Mouse (Mus musculus): Measurements from ENCODE around the gene Ninj1.

Ninj1 gene

DNA sequence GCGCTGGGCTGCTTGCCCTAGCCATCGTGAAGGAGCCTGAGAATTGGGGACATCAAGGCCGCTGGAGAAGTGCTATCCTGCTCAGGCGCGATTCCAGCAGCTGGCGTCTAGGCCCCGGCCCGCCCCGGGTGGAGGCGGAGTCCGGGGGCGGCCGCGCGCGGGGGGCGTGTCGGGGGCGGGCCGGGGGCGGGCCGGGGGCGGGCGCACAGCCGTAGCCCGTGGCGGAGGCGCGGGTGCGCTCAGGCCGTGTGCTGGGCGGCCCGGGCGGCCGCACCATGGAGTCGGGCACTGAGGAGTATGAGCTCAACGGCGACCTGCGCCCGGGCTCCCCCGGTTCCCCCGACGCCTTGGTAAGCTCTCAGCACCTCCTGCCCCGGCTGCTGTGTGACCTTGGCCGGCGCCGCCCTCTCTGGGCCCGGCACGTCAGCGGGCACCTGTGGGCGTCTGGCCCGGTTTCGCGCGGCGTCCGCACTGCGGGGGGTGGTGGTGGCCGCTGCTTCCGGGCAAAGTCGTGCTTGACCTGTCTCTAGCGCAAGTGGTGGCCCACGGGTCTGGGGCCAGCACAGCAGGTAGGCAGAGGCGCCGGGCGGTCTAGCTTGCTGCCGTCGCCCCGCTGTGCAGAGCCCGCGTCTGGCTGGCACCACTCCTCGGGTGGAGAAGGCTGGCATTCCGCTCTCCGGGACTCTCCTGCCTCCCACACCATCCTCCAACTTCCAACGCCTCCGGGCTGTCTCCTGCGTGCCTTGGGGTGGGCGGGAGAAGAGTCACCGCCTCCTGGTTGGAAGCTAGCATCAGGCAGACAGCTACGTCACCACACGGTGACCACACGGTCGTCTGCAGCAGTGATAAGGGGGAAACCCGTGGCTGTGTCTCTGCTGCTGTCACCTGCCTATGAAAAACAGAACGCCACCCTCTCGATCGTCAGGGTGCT lies at the start of gene Ninj1:
Gene Ninj1, plus strand, starts transcription at position 198 of the 931 bp plus-strand sequence.
- in situ Hi-C loops (cut with MboI, MseI) = no loop called here

DNA sequence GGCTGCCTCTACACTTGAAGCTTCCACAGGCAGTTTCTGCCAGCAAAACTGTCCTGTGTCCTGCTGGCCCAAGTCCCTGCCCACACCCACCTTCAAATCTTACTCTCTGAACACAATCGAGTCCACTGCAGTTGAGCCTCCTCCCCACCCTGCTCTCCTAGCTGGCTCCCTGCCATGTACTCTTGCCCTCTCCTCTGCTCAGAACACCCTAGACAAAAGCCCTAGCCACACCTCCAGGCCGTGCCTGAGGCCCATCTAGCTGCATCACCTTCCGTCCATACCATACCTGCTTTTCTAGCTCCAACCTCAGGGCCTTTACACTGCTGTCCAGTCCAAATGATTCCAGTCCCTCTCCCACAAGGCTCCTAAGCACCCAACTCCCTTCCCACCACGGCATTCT lies 46.7 kb upstream of the Ninj1 start:
- in situ Hi-C loops (cut with MboI, MseI) = no loop called here

DNA sequence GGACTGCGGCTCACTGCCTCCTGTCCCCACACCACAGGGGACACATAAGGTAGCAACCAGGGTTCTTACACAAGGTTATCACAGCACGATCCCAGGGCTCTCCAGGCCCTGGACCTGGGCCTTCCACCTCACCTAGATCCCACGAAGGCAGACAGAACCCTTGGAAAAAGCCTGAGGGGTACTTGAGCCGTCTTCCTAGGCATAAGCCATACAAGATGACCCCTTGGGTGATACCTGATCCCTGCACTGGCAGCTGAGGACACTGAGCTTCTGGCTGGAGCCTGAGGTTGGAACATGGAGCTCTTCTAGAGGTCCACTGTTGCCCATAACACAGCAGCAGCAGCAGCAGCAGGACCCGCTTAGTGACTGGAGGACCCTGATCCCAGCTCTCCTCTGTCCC lies 44.9 kb upstream of the Ninj1 start:
- in situ Hi-C loops (cut with MboI, MseI) = no loop called here

DNA sequence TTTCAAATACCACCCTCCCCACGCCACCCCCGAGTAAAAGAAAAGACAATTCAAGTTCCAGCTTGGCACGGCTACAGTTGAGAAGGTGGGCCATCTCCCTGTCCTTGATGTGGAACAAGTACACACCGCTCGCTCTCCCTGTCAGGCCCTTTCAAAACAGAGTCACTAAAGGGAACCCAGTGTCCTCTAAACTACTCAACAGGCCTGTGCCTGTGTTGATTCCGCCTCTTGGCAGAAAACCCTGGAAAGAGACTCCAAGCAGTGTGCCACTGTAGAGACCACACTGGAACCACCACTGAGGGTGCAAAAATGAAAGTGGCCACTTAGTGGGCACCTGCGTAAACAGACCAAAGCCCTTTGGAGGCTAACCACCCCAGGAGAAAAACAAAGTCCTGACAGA lies 44.0 kb upstream of the Ninj1 start:
- in situ Hi-C loops (cut with MboI, MseI) = no loop called here

DNA sequence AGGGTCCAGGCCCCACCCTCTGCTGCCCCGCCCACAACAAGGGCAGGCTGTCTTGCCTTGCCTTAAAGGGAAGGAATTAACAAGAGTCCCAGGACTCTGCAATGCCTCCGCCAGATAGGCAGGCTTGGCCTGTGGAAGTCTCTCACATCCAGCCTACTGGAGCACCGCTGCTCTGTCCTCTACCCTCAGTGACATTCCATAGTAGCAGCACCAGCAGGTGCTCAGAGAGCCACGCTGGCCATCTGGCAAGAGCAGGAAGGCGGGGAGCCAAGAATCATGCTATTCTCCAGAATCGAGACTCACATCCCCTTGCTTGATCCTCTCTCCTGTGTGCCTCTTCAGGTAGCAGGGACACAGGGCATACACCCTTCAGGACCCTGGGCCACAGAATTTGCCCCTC lies 42.8 kb upstream of the Ninj1 start:
- in situ Hi-C loops (cut with MboI, MseI) = no loop called here

DNA sequence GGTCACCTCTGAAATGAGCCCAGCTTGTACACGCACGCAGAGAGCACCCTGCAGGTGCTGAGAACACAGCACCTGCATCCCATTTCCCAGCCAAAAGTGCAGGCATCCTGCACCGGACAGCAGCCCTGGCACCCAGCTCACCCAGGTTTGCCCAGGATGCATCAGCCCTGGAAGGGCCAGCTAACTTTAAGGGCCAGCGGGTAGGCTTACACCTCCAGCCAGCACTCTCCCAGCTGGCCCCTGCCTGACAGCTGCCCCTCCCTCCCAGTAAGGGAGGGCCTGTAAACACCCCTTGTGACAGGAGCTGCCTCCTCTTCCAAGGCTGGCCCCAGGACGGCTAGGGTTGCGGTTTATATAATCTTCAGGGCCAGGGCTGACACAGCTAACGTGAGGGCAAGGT lies 41.9 kb upstream of the Ninj1 start:
- in situ Hi-C loops (cut with MboI, MseI) = no loop called here

DNA sequence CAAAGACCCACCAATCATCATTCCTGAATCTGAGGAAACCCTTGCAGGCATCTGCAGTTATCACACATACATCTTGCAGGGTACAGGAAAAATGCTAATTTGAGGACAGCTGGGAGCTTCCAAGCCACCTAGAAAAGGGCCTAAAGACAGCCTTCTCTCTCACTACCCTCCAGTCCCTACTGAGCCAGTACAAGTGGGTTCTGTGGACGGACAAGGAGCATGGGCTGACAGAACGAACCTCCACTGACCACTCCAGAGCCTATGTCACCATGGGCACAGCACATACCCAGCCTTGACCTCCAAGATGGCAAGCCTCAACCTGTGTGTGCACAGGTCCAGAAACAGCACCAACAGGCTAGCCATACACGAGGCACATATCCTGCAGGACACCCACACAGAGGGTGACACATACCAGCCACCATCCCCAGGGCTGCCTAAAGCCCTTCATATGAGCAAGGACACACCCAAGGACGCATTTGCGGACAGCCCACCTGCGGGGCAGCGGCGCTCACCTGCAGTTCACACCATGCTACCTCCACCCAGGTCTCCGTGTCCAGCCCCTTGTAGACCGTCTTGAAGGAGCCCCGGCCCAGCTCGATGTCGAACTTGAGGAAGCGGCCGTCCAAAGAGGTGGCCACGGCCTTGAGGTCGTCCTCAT lies 41.1 kb upstream of the Ninj1 start:
- in situ Hi-C loops (cut with MboI, MseI) = no loop called here

DNA sequence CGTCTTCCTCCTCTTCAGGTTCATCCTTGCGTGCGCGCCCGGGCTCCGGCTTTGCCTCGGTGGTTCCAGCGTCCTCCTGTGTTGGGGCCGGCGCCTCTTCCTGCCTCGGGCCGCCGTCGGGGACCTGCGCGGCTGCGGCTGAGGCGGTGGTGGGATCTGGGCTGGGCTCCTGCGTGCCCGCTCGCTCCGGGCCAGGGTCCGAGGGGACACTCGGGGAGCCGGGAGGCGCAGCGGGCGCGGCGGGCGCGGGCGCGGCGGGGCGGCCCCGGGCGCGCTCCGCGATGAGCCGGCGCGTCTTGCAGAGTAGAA lies 40.6 kb upstream of the Ninj1 start:
- in situ Hi-C loops (cut with MboI, MseI) = no loop called here

DNA sequence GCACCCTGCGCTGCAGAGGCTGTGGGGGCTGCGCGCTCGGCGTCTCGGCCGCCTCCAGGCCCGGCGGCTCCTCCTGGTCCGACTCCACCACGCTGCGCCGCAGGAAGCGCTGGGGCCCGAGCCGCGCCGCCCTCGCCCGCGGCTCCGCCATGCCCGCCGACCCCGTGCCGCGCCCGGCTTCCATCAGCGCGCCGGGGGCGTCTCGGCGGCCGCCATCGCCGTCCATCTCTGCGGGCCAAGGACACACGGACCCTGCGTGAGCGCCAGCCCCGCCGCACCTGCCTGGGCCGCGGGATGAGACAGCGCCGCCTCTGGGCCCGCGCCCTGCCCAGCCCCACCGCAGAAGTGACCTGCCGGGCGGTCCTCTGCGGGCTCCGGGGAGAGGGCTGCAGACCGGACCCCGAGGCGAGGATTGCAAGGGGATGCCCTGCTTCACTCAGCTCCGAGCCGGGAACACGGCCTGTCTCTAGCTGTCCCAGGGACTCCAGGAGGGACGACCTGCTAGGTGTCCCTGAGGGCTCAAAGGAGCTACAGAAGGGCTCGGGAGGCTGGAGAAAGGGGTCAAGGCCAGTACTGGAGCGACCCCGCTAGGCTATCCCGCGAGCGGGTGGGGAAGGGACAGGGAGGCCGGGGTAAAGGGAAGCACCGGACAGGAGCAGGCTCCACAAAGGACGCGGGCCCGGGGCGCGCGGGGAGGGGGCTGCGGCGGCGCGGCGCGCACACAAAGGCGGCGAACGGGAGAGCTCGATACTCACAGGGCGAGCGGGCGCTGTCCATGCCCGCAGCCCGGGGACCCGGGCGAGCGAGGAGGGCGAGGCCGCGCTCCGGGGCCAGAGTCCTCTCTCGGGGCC lies 40.1 kb upstream of the Ninj1 start:
- in situ Hi-C loops (cut with MboI, MseI) = no loop called here

DNA sequence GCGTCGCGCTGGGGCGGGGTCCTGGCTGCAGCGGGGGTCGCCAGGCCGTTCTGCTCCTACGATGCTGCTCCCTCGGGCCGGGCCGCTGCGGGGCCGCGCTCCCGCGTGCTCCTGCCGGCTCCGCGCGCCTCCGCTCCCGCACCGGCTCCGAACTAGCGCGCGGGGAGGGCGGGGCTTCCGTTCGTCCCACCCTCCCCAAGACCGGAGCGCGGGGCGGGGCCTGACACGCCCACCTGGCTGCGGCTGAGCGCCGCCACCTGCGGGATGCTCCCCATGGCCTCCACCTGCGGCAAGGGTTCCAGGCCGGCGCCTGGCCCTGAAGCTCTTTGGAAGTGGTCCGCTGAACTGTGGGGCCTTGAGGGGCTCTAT lies 39.4 kb upstream of the Ninj1 start, which contains the start of gene Wnk2:
Gene Wnk2, minus strand, starts transcription at position 157 of the 369 bp plus-strand sequence.
- in situ Hi-C loops (cut with MboI, MseI) = no loop called here

DNA sequence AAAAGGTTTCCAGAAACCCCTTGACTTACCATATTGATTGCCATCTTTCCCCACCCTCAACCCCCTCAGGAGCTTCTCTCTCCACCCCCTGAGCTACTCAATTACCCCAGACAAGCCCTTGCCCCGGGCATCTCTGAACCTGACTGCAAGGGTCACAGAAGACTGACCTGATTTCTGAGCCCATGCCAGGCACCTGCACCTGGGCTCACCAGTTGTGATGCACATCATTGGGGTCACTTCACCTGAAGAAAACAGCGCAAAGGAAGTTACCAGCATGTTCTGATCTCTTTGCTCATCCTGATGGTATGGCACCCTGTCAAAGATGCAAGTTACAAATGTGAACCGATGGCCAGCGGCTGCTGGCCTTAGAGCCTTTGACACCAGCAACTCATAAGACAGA lies 38.6 kb upstream of the Ninj1 start:
- in situ Hi-C loops (cut with MboI, MseI) = no loop called here

DNA sequence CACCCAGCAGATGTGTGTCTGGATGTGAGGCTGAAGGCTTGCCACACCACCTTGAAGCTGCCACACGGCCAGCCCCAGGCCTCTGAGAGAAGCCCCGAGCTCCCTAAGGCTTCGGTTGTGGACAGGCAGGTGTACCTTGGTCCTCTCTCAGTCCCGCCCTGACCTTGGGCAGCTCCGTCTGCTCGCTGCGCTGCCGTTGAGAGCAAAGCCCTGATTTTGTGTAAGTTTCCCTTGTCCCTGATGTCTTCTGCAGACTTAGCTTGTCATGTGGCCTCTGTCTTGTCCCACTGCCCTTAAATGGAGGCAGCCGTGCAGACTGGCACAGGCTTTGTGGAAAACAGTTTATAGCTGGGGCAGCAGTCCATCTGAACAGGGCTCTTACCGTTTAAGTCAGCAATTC lies 33.3 kb upstream of the Ninj1 start:
- in situ Hi-C loops (cut with MboI, MseI) = no loop called here

DNA sequence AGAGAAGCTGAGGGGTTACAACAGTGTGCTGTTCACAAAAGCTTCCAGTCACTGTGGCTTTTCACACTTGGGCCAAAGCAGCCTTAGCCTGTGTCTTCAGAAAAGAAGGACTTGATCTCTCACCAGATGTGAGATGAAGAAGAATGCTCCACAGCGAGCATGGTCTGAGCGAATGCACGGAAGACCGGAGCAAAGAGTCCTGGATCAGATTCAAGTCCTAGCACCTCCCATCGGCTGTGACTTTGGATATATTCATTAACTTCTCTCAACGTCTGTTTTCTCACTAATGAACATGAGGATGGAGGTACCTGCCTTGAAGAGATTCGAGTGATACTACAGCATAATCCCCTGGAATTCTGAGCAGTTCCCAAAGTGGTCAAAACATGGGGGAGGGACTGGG lies 32.7 kb upstream of the Ninj1 start:
- in situ Hi-C loops (cut with MboI, MseI) = no loop called here

DNA sequence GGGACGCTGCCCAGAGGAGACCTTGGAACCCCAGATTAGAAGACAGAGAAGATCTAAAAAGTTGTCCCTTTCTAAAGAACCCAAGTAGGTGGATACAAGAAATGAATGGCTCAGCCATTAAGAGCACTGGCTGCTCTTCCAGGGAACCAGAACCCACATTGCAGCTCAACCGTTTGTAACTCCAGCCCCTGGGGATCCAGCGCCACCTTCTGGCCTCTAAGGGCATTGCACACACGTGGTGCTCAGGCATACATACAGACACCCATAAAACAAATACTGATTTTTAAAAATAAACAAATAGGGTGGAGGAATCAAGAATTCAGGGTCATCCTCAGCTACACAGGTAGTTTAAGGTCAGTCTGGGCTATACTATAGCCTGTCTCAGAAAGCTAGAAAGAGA lies 30.6 kb upstream of the Ninj1 start:
- in situ Hi-C loops (cut with MboI, MseI) = no loop called here

DNA sequence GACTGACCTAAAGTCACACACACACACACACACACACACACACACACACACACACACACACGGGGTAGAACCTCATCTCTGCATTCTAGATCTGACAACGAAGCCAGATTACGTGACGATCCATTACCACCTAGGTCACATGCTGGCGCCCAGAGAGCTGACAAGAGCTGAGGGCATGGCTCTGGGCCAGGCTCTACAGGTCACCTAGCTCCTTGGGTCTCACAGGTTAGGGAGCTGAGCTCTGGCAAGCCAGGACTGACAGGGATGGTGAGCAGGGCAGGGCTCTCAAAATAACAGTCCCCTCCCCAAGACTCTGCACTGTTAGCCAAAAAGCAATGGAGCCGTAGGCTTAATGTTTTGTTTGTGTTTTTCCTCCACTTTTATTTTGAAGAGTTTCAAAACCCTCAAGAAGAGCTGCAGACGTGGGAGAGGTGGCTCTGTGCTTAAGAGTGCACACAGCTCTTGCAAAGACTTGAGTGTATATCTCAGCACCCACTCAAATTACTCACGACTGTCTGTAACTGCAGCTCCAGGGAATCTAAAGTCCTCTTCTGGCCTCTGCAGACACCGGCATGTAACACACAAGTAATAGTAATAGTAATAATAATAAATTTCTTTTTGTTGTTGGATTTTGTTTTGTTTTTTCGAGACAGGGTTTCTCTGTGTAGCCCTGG lies 29.1 kb upstream of the Ninj1 start:
- in situ Hi-C loops (cut with MboI, MseI) = no loop called here

DNA sequence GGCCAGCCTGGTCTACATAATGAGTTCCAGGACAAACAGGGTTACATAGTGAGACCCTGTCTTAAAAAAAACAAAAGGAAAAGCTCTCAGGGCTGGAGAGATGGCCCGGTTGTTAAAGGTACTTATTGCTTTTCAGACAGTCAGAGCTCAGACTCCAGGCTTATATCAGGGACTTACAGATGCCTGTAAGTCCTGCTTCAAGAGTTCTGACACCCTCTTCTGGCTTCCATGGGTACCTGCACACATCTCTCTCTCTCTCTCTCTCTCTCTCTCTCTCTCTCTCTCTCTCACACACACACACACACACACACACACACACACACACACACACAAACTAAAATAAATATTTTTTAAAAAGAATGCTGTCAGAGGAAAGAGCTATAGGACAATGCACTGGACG lies 26.0 kb upstream of the Ninj1 start:
- in situ Hi-C loops (cut with MboI, MseI) = no loop called here

DNA sequence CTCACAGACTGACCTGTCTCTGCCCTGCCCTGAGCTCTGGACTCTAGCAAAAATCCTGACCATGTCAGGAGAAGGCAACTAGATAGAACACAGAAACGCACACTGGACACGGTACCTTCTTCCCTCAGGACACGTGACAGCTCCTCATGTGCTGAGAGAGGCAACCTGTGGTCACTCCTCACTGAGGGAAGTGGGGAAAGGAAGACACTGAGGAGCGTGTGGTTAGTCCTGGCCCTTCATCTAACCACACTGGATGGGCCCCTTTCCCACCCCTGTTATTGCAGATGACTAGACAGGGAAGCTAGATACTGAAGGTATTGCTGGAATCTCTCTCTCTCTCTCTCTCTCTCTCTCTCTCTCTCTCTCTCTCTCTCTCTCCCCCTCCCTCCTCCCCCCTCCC lies 24.6 kb upstream of the Ninj1 start:
- in situ Hi-C loops (cut with MboI, MseI) = no loop called here

DNA sequence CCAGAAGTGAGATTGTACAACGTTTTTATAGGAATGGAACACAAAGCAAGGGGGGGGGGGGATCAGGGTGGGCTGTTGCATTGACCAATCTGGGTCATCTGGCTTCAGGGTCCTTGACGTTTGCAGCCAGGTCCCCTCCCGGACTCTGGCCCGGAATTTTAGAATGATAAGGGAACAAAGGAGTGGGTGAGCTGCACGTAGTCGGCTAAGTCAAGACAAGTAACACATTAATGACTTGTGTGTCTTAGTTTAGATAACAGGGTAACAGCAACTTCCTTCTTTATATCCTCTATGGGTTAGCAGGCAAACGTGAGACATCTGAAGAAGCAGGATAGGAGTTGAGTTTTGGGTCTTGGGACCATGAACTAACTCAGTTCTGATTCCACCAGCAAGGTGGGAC lies 23.6 kb upstream of the Ninj1 start:
- in situ Hi-C loops (cut with MboI, MseI) = no loop called here

DNA sequence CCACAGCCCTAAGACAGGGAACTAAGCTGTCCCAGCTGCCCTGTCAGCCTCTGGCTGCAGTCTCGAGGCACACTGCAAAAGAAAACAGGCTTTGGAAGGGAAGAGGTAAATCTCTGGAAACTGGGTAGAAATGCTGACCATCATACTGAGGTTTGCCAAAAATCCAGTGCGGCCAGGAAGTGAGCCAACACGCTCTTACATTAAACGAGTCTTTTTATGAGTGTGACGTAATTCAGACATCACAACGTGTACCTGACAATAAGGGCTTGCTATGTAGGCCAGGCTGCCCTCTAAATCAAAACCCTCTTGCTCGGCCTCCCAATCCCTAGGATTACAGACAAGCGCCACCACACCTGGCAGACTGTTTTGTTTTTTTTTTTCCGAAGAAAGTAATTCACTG lies 20.2 kb upstream of the Ninj1 start:
- in situ Hi-C loops (cut with MboI, MseI) = no loop called here

DNA sequence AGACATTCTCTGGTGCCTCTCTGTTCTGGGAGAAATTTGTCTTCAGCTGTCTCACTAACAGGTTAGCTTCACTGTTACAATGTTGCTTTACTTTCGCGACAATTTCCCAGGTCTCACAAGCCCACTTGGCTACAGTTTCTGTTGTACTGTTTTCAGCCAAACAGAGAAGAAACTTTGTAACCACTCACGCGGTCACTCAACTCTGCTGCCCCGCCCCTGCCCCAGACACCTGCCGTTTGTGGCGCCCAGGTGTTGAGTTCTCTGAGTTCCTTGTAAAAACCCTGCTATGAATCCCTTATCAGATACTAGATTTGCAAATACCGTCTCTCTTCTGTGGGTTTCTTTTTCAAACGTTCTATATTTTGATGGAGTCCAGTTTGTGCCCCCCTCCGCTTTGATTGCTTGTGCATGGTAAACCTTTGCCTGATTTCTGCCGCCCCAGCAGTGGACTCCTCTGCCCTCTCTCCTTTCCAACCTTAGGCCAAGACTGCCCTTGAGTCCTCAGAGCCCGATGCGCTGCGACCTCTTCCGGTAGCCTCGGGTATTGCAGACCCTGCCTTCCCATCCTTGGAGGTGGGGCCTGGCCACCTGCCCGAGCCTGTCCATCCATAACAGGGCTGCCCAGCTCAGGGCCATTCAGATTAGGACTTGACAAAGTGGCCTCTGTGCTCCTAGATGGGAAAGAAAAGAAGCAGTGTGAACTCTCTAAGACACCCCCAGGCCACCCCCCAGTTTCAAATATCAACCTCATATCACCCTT lies 17.7 kb upstream of the Ninj1 start:
- in situ Hi-C loops (cut with MboI, MseI) = no loop called here

DNA sequence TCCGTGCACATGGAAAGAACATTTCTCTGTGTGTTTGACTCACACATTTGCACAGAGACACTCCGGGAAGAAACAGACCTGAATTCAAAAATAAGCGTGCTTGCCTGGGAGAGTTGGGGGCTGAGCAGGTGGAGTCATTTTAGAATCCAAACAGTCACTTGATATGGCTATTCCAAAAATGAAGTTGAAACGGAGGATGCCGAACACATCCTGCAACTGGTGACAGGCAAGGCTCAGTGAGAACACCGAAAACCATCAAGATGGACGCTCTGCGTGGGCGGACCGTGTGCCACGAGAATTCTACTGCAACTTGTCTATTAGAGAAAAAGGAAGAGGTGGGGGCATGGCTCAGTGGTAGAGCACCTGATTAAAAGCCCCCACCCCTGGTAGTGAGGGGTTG lies 16.7 kb upstream of the Ninj1 start:
- in situ Hi-C loops (cut with MboI, MseI) = no loop called here
